Comparison of ENCODE assay signal across 9 mouse cellular contexts in genomic region chr17:48417521-48417920, GRCm38 (mm10). TPM values are rescaled to one million over a fixed set of nuclear protein-coding genes. Genes with fewer than 3 reads are reported as not detected.
A peak's percentile ranks its signal among the peaks of the same experiment; 100 is the strongest.
DNase-seq lines count a peak whose midpoint lies in the region; ATAC-seq and TF ChIP-seq lines count a peak whose summit lies in the region.
"Had no signal": no experiment of that assay in that cellular context is flagged by ENCODE, and none has a peak within 500 bp of the region (broad histone marks: within the 10 kb centered on the region; RNA-seq: fewer than 3 reads in every experiment).

No protein-coding gene starts in this region.

- peak overlapping the region; percentile 20; the same call in 1 of the 2 replicates for H3K9ac ChIP-seq in heart, embryonic 16.5 days (ENCODE audit: low read length)
- H3K9ac ChIP-seq in liver, embryonic 15.5 days, result peak overlapping the region; percentile 23; the same call in 1 of the 2 replicates

- no peaks in the 10 kb centered on the region for H3K9me3 ChIP-seq in heart, embryonic 16.5 days (replicated peaks; ENCODE audit: control insufficient read depth, low read length)
- no peaks in the 10 kb centered on the region for H3K9me3 ChIP-seq in liver, embryonic 15.5 days (replicated peaks)

- H3K27ac ChIP-seq in heart, embryonic 16.5 days (ENCODE audit: low read length), result peak overlapping the region; percentile 45; the same call in 1 of the 2 replicates
- peak overlapping the region; percentile 22; the same call in 1 of the 2 replicates for H3K27ac ChIP-seq in testis, adult 2 months (ENCODE audit: control insufficient read depth, insufficient read depth, low read depth, low read length)
- peak overlapping the region; percentile 66 for H3K27ac ChIP-seq in liver, embryonic 15.5 days (replicated peaks)
- H3K27ac ChIP-seq in layer of hippocampus, adult 2 months, result no peak overlapping the region

- peaks cover 60% of the 10 kb centered on the region for H3K36me3 ChIP-seq in heart, embryonic 16.5 days (ENCODE audit: control insufficient read depth, insufficient read depth)
- H3K36me3 ChIP-seq in testis, adult 2 months (ENCODE audit: control insufficient read depth, insufficient read depth, low read length), result peaks cover 5% of the 10 kb centered on the region
- peaks cover 71% of the 10 kb centered on the region for H3K36me3 ChIP-seq in liver, embryonic 15.5 days (replicated peaks)

- peaks cover 14% of the 10 kb centered on the region for H3K4me1 ChIP-seq in heart, embryonic 16.5 days (ENCODE audit: control insufficient read depth, insufficient read depth, low read length)
- H3K4me1 ChIP-seq in testis, adult 2 months (ENCODE audit: control insufficient read depth, insufficient read depth, low read length), result no peaks in the 10 kb centered on the region
- peaks cover 42% of the 10 kb centered on the region for H3K4me1 ChIP-seq in liver, embryonic 15.5 days (replicated peaks)

- TF ChIP-seq CTCF in testis, adult 2 months (IDR thresholded peaks at IDR 0.05; ENCODE audit: control insufficient read depth, insufficient read depth, insufficient replicate concordance, low read depth, low read length), result no peak
- no peak for TF ChIP-seq CTCF in layer of hippocampus, adult 2 months (conservative IDR thresholded peaks at IDR 0.05)

- no peak for TF ChIP-seq POLR2A in testis, adult 2 months (IDR thresholded peaks at IDR 0.05; ENCODE audit: control insufficient read depth, low read depth, low read length)

- no peak for DNase-seq in heart, adult 8-10 months (ENCODE audit: low spot score)
- DNase-seq in testis, postnatal 14 days (ENCODE audit: low spot score), result no peak
- no peak for DNase-seq in layer of hippocampus, adult 2 months (ENCODE audit: low spot score in 2 of 2)
- no peak for DNase-seq in embryo, embryonic 10 days (ENCODE audit: low spot score)

- no peak for ATAC-seq in heart, embryonic 16.5 days (replicated peaks; ENCODE audit: extremely low read depth, insufficient read depth, low FRiP score)
- ATAC-seq in liver, embryonic 15.5 days (ENCODE audit: insufficient read depth), result peak; percentile 51; the same call in 1 of the 2 replicates

- H3K27me3 ChIP-seq in heart, embryonic 16.5 days (ENCODE audit: control insufficient read depth, insufficient read depth, low read length), result no peaks in the 10 kb centered on the region
- no peaks in the 10 kb centered on the region for H3K27me3 ChIP-seq in testis, adult 2 months (ENCODE audit: control insufficient read depth, insufficient read depth, low read length)
- H3K27me3 ChIP-seq in liver, embryonic 15.5 days, result no peaks in the 10 kb centered on the region

- H3K4me2 ChIP-seq in heart, embryonic 16.5 days (ENCODE audit: low read depth, low read length), result no peak overlapping the region
- peak overlapping the region; percentile 52 for H3K4me2 ChIP-seq in liver, embryonic 15.5 days

- 70% methylated on average over 6 of the region's 6 CpGs for WGBS in heart, embryonic 16.5 days
- WGBS in liver, embryonic 15.5 days (ENCODE audit: insufficient replicate concordance), result 41% methylated on average over 6 of the region's 6 CpGs

- no peak overlapping the region for H3K4me3 ChIP-seq in heart, embryonic 16.5 days (ENCODE audit: low read length)
- H3K4me3 ChIP-seq in testis, adult 2 months (ENCODE audit: control insufficient read depth, low read depth, low read length), result peak overlapping the region; percentile 57
- peak overlapping the region; percentile 10; the same call in 1 of the 2 replicates for H3K4me3 ChIP-seq in liver, embryonic 15.5 days (replicated peaks)
- H3K4me3 ChIP-seq in layer of hippocampus, adult 2 months, result no peak overlapping the region

RNA-seq across cellular contexts. Expression of gene Oard1, which starts 7.7 kb away (rescaled TPM):
- polyA plus RNA-seq in heart, embryonic 16.5 days (2015; fragmentation: Nextera tagmentation; extraction: Ambion mirVana), result 40.9 and 44.4 TPM in 2 replicates
- total RNA-seq in heart, adult 8-10 months (2022), result 10 to 100 TPM; 16.3 to 24.2 (median 22.1) TPM
- 16.3 and 19.2 TPM in 2 replicates for polyA plus RNA-seq in testis, adult 2 months (2012; rRNA removed)
- 42.8 and 44.0 TPM in 2 replicates for polyA plus RNA-seq in liver, embryonic 15.5 days (2015; fragmentation: Nextera tagmentation; extraction: Ambion mirVana)
- 10 to 100 TPM; 11.1 to 15.1 TPM for total RNA-seq in layer of hippocampus, adult 2 months (2021)

RNA-seq across cellular contexts. Expression of gene Nfya, which starts 7.8 kb away (rescaled TPM):
- 9.0 and 10.2 TPM in 2 replicates for polyA plus RNA-seq in heart, embryonic 16.5 days (2015; fragmentation: Nextera tagmentation; extraction: Ambion mirVana)
- 10 to 100 TPM; 10.8 to 19.7 (median 15.5) TPM for total RNA-seq in heart, adult 8-10 months (2022)
- polyA plus RNA-seq in testis, adult 2 months (2012; rRNA removed), result 73.1 and 73.8 TPM in 2 replicates
- 8.0 TPM in 2 replicates for polyA plus RNA-seq in liver, embryonic 15.5 days (2015; fragmentation: Nextera tagmentation; extraction: Ambion mirVana)
- total RNA-seq in layer of hippocampus, adult 2 months (2021), result 10 to 100 TPM; 21.4 to 26.7 TPM

RNA-seq across cellular contexts. Expression of gene Apobec2, which starts 15.2 kb away (rescaled TPM):
- polyA plus RNA-seq in heart, embryonic 16.5 days (2015; fragmentation: Nextera tagmentation; extraction: Ambion mirVana), result 207 and 218 TPM in 2 replicates
- total RNA-seq in heart, adult 8-10 months (2022), result 100 to 1,000 TPM; 239 to 263 (median 259) TPM
- 0.41 and 0.76 TPM in 2 replicates for polyA plus RNA-seq in testis, adult 2 months (2012; rRNA removed)
- 2.5 and 4.3 TPM in 2 replicates for polyA plus RNA-seq in liver, embryonic 15.5 days (2015; fragmentation: Nextera tagmentation; extraction: Ambion mirVana)
- total RNA-seq in layer of hippocampus, adult 2 months (2021), result under 1 TPM in 1 of 2 experiments, not detected in 1; 0.33 TPM
- total RNA-seq: monocyte, adult 5-6 weeks had no signal

RNA-seq across cellular contexts. Expression of gene Tspo2, which starts 33.8 kb away (rescaled TPM):
- polyA plus RNA-seq in heart, embryonic 16.5 days (2015; fragmentation: Nextera tagmentation; extraction: Ambion mirVana), result 4.6 and 6.1 TPM in 2 replicates
- total RNA-seq in heart, adult 8-10 months (2022), result not detected
- not detected in 2 replicates for polyA plus RNA-seq in testis, adult 2 months (2012; rRNA removed)
- polyA plus RNA-seq in liver, embryonic 15.5 days (2015; fragmentation: Nextera tagmentation; extraction: Ambion mirVana), result 182 and 191 TPM in 2 replicates
- not detected for total RNA-seq in layer of hippocampus, adult 2 months (2021)

RNA-seq across cellular contexts. Expression of gene Unc5cl, which starts 37.2 kb away (rescaled TPM):
- polyA plus RNA-seq in heart, embryonic 16.5 days (2015; fragmentation: Nextera tagmentation; extraction: Ambion mirVana), result 0.75 and 2.0 TPM in 2 replicates
- total RNA-seq in heart, adult 8-10 months (2022), result not detected
- polyA plus RNA-seq in testis, adult 2 months (2012; rRNA removed), result 0.73 and 1.4 TPM in 2 replicates
- 4.0 and 5.2 TPM in 2 replicates for polyA plus RNA-seq in liver, embryonic 15.5 days (2015; fragmentation: Nextera tagmentation; extraction: Ambion mirVana)
- under 1 TPM; 0.37 to 0.92 TPM for total RNA-seq in layer of hippocampus, adult 2 months (2021)
- total RNA-seq: gastrocnemius, postnatal 10 days had no signal

Comparison
In these comparisons a context has a peak if more than half of its experiments do, and no peak if none do; other contexts are left out.
1. H3K4me3 ChIP-seq: peak in testis, adult 2 months (single experiment) and liver, embryonic 15.5 days (single experiment); none in heart, embryonic 16.5 days (single experiment) and layer of hippocampus, adult 2 months (single experiment).
2. RNA of gene Apobec2, which starts 15.2 kb away (polyA plus RNA-seq): 207 to 218 TPM in heart, embryonic 16.5 days; 2.5 to 4.3 TPM in liver, embryonic 15.5 days and 0.41 to 0.76 TPM in testis, adult 2 months; every median in the first group is over 10 times any median in the second.